Mouse (Mus musculus): ENCODE results near the gene Cited4.

Cited4 gene

GRCm38 (mm10) chr4:120666358-120667024 is at the start of gene Cited4:
Gene Cited4 (plus strand): TSS chr4:120666572.
- peak; percentile 95 for DNase-seq

- DNase-seq: no peak
Observed at GRCm38 (mm10) chr4:120627728-120628127, 38.6 kb upstream of the Cited4 start.

- no peak for DNase-seq
Observed at GRCm38 (mm10) chr4:120630218-120630931, 36.0 kb upstream of the Cited4 start.

GRCm38 (mm10) chr4:120631828-120632227 is 34.5 kb upstream of the Cited4 start:
- DNase-seq: no peak

GRCm38 (mm10) chr4:120635351-120635750 is 31.0 kb upstream of the Cited4 start:
- peak; percentile 66 for DNase-seq

- no peak for DNase-seq
Observed at GRCm38 (mm10) chr4:120641946-120642345, 24.4 kb upstream of the Cited4 start.

GRCm38 (mm10) chr4:120643899-120644298 is 22.5 kb upstream of the Cited4 start:
- no peak for DNase-seq

- DNase-seq: peak; percentile 65
Observed at GRCm38 (mm10) chr4:120649369-120650207, 16.8 kb upstream of the Cited4 start.

- DNase-seq: peak; percentile 36
Observed at GRCm38 (mm10) chr4:120650208-120650592, 16.2 kb upstream of the Cited4 start.

GRCm38 (mm10) chr4:120655898-120656297 is 10.5 kb upstream of the Cited4 start:
- DNase-seq: no peak

- no peak for DNase-seq
Observed at GRCm38 (mm10) chr4:120660485-120660884, 5.9 kb upstream of the Cited4 start.

- no peak for DNase-seq
Observed at GRCm38 (mm10) chr4:120664601-120665000, 1.8 kb upstream of the Cited4 start.

- DNase-seq: peak; percentile 35
Observed at GRCm38 (mm10) chr4:120665144-120665700, 1.1 kb upstream of the Cited4 start.

GRCm38 (mm10) chr4:120665782-120666181 is 590 bp upstream of the Cited4 start:
- peak; percentile 50 for DNase-seq

- peak; percentile 67 for DNase-seq
Observed at GRCm38 (mm10) chr4:120667045-120667501, 701 bp downstream of the Cited4 start.

- DNase-seq: no peak
Observed at GRCm38 (mm10) chr4:120667555-120667954, 1.2 kb downstream of the Cited4 start.

GRCm38 (mm10) chr4:120668551-120668950 is 2.2 kb downstream of the Cited4 start:
- peak; percentile 47 for DNase-seq

GRCm38 (mm10) chr4:120669585-120669984 is 3.2 kb downstream of the Cited4 start:
- DNase-seq: no peak

GRCm38 (mm10) chr4:120671046-120671445 is 4.7 kb downstream of the Cited4 start:
- DNase-seq: no peak

GRCm38 (mm10) chr4:120673606-120674005 is 7.2 kb downstream of the Cited4 start:
- no peak for DNase-seq

GRCm38 (mm10) chr4:120674775-120675451 is 8.5 kb downstream of the Cited4 start:
- DNase-seq: no peak

GRCm38 (mm10) chr4:120675640-120676039 is 9.3 kb downstream of the Cited4 start:
- no peak for DNase-seq

Measured in cerebellum, adult 9-11 months (tissue).